Mouse (Mus musculus) myocyte (in vitro differentiated cells): ENCODE data around the gene Mrpl33.

ENCODE experiments used
- CEBPB ChIP-seq: IDR thresholded peaks from 2 replicates; pipeline ENCODE4 v1.6.1; 2011; ENCODE audit warnings: mild to moderate bottlenecking, moderate library complexity; ENCODE audit not compliant: poor library complexity, insufficient read depth, severe bottlenecking
- MYOG ChIP-seq, 3 experiments: IDR thresholded peaks; one replicate each; pipeline ENCODE4 v1.6.1; 2011; ENCODE audit warnings: control low read depth in 2 of 3, low read depth in 2 of 3, mild to moderate bottlenecking in 2 of 3; ENCODE audit not compliant: insufficient read length in 2 of 3, control insufficient read depth in 1 of 3, insufficient read depth in 1 of 3
- TCF12 ChIP-seq: IDR thresholded peaks from one replicate; pipeline ENCODE4 v1.6.1; 2011; ENCODE audit warnings: mild to moderate bottlenecking, control low read depth; ENCODE audit not compliant: poor library complexity, insufficient read depth, severe bottlenecking

GRCm38 (mm10) chr5:31562036-31562666, 34.6 kb upstream of the Mrpl33 start:
- TF ChIP-seq TCF12 = no peak
- peak in 1 of 3 experiments; percentile 43 for TF ChIP-seq MYOG (IDR thresholded peaks at IDR 0.05; ENCODE audit: control insufficient read depth in 1 of 3, insufficient read depth in 1 of 3, insufficient read length in 2 of 3, low read depth in 2 of 3)
- no peak for TF ChIP-seq CEBPB
